Mouse (Mus musculus) intestine, embryonic 16.5 days (tissue): ENCODE measurements around the gene Gm10024. TPM values are rescaled to one million over a fixed set of nuclear protein-coding genes. Genes with fewer than 3 reads are reported as not detected.
"Not testable (repeated sequence)": the region's sequence is repeated elsewhere in the genome, so short reads cannot be mapped to it uniquely, and the experiment has no call there.

Experiments used
- ATAC-seq: fragments of 200-750 bp; cut with Nextera tagmentation; 2 replicates; pipeline ENCODE4 v1.8.0; 2017; ENCODE audit warnings: moderate TSS enrichment, moderate library complexity
- H3K27ac ChIP-seq: fragments of 300-500 bp; sonication (generic); 2 replicates; pipeline ENCODE4 v1.5.1; 2014; ENCODE audit warnings: mild to moderate bottlenecking, low read length
- H3K27me3 ChIP-seq: fragments of 300-500 bp; sonication (generic); replicated peaks from 2 replicates; pipeline ENCODE4 v1.6.1; 2014; ENCODE audit warnings: low read length, control low read depth, mixed read lengths; ENCODE audit not compliant: control insufficient read depth, insufficient read depth
- H3K36me3 ChIP-seq: fragments of 300-500 bp; sonication (generic); 2 replicates; pipeline ENCODE4 v1.6.1; 2014; ENCODE audit warnings: low read length, control low read depth; ENCODE audit not compliant: control insufficient read depth, insufficient read depth
- H3K4me1 ChIP-seq: fragments of 300-500 bp; sonication (generic); 2 replicates; pipeline ENCODE4 v1.6.1; 2014; ENCODE audit warnings: low read length, control low read depth, mixed read lengths; ENCODE audit not compliant: control insufficient read depth, insufficient read depth
- H3K4me2 ChIP-seq: fragments of 300-500 bp; sonication (generic); 2 replicates; pipeline ENCODE4 v1.6.1; 2014; ENCODE audit warnings: low read depth, low read length, control low read depth
- H3K4me3 ChIP-seq: fragments of 300-500 bp; sonication (generic); 2 replicates; pipeline ENCODE4 v1.5.1; 2014; ENCODE audit warnings: mild to moderate bottlenecking, low read length
- H3K9ac ChIP-seq: fragments of 300-500 bp; sonication (generic); 2 replicates; pipeline ENCODE4 v1.6.1; 2014; ENCODE audit warnings: low read depth, low read length
- H3K9me3 ChIP-seq: fragments of 300-500 bp; sonication (generic); 2 replicates; pipeline ENCODE4 v1.6.1; 2016; ENCODE audit warnings: low read length, control low read depth; ENCODE audit not compliant: control insufficient read depth
- WGBS: fragments of 180-500 bp; shearing (Covaris S2); extraction: QIAGEN DNeasy Blood & Tissue Kit; methylation state at CpG from one replicate; pipeline ENCODE4 v1.1.7; 2014; 5-methylcytosine and 5-hydroxymethylcytosine counted together
- polyA plus RNA-seq: library from polyadenylated mRNA; unstranded; fragments of >200 nt; fragmentation: Nextera tagmentation; extraction: Ambion mirVana; gene quantifications from 2 replicates; pipeline ENCODE4 v1.2.1, GENCODE M21; 2015

The Gm10024 gene
- polyA plus RNA-seq, 1 experiment from 2014 or later, result not detected

- H3K4me2 ChIP-seq, ATAC-seq, H3K9ac ChIP-seq, H3K36me3 ChIP-seq, H3K4me1 ChIP-seq, H3K4me3 ChIP-seq, H3K27ac ChIP-seq, H3K9me3 ChIP-seq, H3K27me3 ChIP-seq: not testable (repeated sequence)
- WGBS, result 90% methylated on average over 1 of the region's 1 CpGs
Measured at GRCm38 (mm10) chr10:77720299-77720698, 9.0 kb downstream of the Gm10024 start, which contains the start of gene Krtap12-1. TSS of gene Krtap12-1 (plus strand) at chr10:77720599.

- H3K4me1 ChIP-seq, result no peaks in the 10 kb centered on the region
- no peaks in the 10 kb centered on the region for H3K9me3 ChIP-seq
- H3K4me2 ChIP-seq, result no peak overlapping the region
- no peak overlapping the region for H3K27ac ChIP-seq
- no peaks in the 10 kb centered on the region for H3K36me3 ChIP-seq
- WGBS, result 70% methylated on average over 8 of the region's 8 CpGs
- H3K9ac ChIP-seq, result no peak overlapping the region
- H3K27me3 ChIP-seq, result no peaks in the 10 kb centered on the region
- H3K4me3 ChIP-seq, result no peak overlapping the region
- no peak for ATAC-seq
Measured at GRCm38 (mm10) chr10:77724855-77725254, 13.6 kb downstream of the Gm10024 start.

GRCm38 (mm10) chr10:77726186-77726585, 14.9 kb downstream of the Gm10024 start, which contains the start of gene Gm10100:
TSS of gene Gm10100 (plus strand) at chr10:77726486.
- Histone ChIP-seq H3K9me3 (no peaks in the 10 kb centered on the region), H3K27ac (no peak within 1 kb of the TSS), H3K4me2 (no peak within 1 kb of the TSS), H3K36me3 (no peaks in the 10 kb centered on the region), H3K27me3 (no peaks in the 10 kb centered on the region), H3K9ac (no peak within 1 kb of the TSS), H3K4me1 (no peaks in the 10 kb centered on the region), H3K4me3 (no peak within 1 kb of the TSS)
- ATAC-seq, result no peak
- WGBS, result 31% methylated on average over 3 of the region's 3 CpGs

GRCm38 (mm10) chr10:77728280-77728679, 17.0 kb downstream of the Gm10024 start:
- Histone ChIP-seq H3K27me3 (no peaks in the 10 kb centered on the region), H3K4me2 (no peak overlapping the region), H3K9me3 (no peaks in the 10 kb centered on the region), H3K9ac (no peak overlapping the region), H3K36me3 (no peaks in the 10 kb centered on the region), H3K4me3 (no peak overlapping the region), H3K27ac (no peak overlapping the region), H3K4me1 (no peaks in the 10 kb centered on the region)
- WGBS, result 59% methylated on average over 4 of the region's 4 CpGs
- ATAC-seq, result no peak

GRCm38 (mm10) chr10:77729241-77729640, 18.0 kb downstream of the Gm10024 start:
- Histone ChIP-seq H3K4me1 (no peaks in the 10 kb centered on the region), H3K9me3 (no peaks in the 10 kb centered on the region), H3K36me3 (no peaks in the 10 kb centered on the region), H3K27ac (no peak overlapping the region), H3K4me3 (no peak overlapping the region), H3K4me2 (no peak overlapping the region), H3K9ac (no peak overlapping the region), H3K27me3 (no peaks in the 10 kb centered on the region)
- WGBS, result 49% methylated on average over 4 of the region's 4 CpGs
- no peak for ATAC-seq

- ATAC-seq, result no peak
- no peaks in the 10 kb centered on the region for H3K36me3 ChIP-seq
- H3K4me1 ChIP-seq, result no peaks in the 10 kb centered on the region
- 91% methylated on average over 1 of the region's 1 CpGs for WGBS
- no peak overlapping the region for H3K9ac ChIP-seq
- no peak overlapping the region for H3K4me3 ChIP-seq
- H3K27ac ChIP-seq, result no peak overlapping the region
- H3K9me3 ChIP-seq, result peaks cover 3% of the 10 kb centered on the region; the same call in 1 of the 2 replicates
- H3K4me2 ChIP-seq, result no peak overlapping the region
- no peaks in the 10 kb centered on the region for H3K27me3 ChIP-seq
Measured at GRCm38 (mm10) chr10:77735928-77736327, 24.7 kb downstream of the Gm10024 start.

- no peak for ATAC-seq
- no peak overlapping the region for H3K4me3 ChIP-seq
- no peak overlapping the region for H3K27ac ChIP-seq
- WGBS, result 81% methylated on average over 4 of the region's 4 CpGs
- peaks cover 3% of the 10 kb centered on the region; the same call in 1 of the 2 replicates for H3K9me3 ChIP-seq
- no peaks in the 10 kb centered on the region for H3K4me1 ChIP-seq
- no peak overlapping the region for H3K4me2 ChIP-seq
- H3K27me3 ChIP-seq, result no peaks in the 10 kb centered on the region
- no peaks in the 10 kb centered on the region for H3K36me3 ChIP-seq
- no peak overlapping the region for H3K9ac ChIP-seq
Measured at GRCm38 (mm10) chr10:77738929-77739328, 27.7 kb downstream of the Gm10024 start.

GRCm38 (mm10) chr10:77741924-77742688, 30.8 kb downstream of the Gm10024 start, which contains the start of gene Gm18596:
TSS of gene Gm18596 (minus strand) at chr10:77742638.
- not testable (repeated sequence) for H3K4me2 ChIP-seq, H3K27ac ChIP-seq, H3K36me3 ChIP-seq, H3K9me3 ChIP-seq, H3K4me1 ChIP-seq, H3K27me3 ChIP-seq, H3K4me3 ChIP-seq, H3K9ac ChIP-seq, ATAC-seq
- WGBS, result 60% methylated on average over 4 of the region's 5 CpGs

GRCm38 (mm10) chr10:77750686-77751085, 39.4 kb downstream of the Gm10024 start:
- not testable (repeated sequence) for H3K27ac ChIP-seq, ATAC-seq, H3K4me1 ChIP-seq, H3K9me3 ChIP-seq, H3K9ac ChIP-seq, H3K4me3 ChIP-seq, H3K27me3 ChIP-seq, H3K4me2 ChIP-seq, H3K36me3 ChIP-seq
- 62% methylated on average over 1 of the region's 1 CpGs for WGBS
